Mouse (Mus musculus): ENCODE measurements around the gene C2cd3. TPM values are rescaled to one million over a fixed set of nuclear protein-coding genes. Genes with fewer than 3 reads are reported as not detected.

The C2cd3 gene
- polyA plus RNA-seq, 1 experiment from 2014 or later: 20.1 TPM

DNA sequence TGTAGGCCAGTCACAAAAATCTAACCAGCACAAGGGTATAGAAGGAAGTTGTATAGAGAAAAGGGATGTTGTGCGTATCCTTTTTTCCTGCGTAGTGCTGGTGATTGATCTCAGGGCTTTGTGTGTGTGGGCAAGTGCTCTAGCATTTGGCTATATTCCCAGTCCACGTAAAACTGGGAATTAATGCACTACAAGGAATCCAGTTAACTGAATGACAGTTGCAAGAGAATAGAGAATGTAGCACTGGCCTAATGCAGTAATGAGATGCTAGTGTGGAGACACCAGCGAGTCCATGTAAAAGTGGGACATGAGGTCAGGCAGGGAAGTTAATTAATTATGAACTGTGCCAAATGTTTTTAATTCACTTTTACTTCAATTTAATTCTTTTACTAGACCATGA, 30.7 kb downstream of the C2cd3 start:
- no peak overlapping the region for H3K4me3 ChIP-seq
- WGBS: 92% methylated on average over 4 of the region's 4 CpGs
- no peaks in the 10 kb centered on the region for H3K9me3 ChIP-seq (replicated peaks)
- no peak overlapping the region for H3K4me2 ChIP-seq
- peaks cover 62% of the 10 kb centered on the region for H3K36me3 ChIP-seq
- H3K4me1 ChIP-seq (replicated peaks): peaks cover 9% of the 10 kb centered on the region; the same call in 1 of the 2 replicates
- ATAC-seq (ENCODE audit: insufficient number of reproducible peaks, low FRiP score): no peak
- H3K27me3 ChIP-seq (replicated peaks): no peaks in the 10 kb centered on the region
- no peak overlapping the region for H3K9ac ChIP-seq
- no peak overlapping the region for H3K27ac ChIP-seq (ENCODE audit: poor library complexity, severe bottlenecking)

DNA sequence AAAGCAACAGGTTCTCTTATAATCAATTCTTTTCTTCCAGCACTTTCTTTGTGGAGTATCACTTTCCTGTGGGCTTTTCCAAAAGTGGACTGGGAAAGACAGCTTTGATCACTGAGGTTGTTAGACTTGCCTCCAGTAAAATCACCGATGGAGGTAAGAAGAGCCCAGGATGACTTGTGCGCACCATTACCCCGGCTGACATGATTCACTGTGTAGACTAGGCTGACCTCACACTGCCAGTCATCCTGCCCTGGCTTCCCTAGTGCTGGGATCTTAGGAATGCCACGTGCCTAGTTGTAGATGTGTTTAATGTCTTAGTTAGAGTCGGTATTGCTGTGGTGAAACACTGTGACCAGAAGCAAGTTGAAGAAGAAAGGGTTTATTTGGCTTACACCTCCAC, 35.6 kb downstream of the C2cd3 start:
- Histone ChIP-seq H3K4me1 (replicated peaks) (no peaks in the 10 kb centered on the region), H3K9ac (no peak overlapping the region), H3K9me3 (replicated peaks) (no peaks in the 10 kb centered on the region), H3K36me3 (peaks cover 73% of the 10 kb centered on the region), H3K4me2 (no peak overlapping the region), H3K27ac (ENCODE audit: poor library complexity, severe bottlenecking) (no peak overlapping the region), H3K27me3 (replicated peaks) (no peaks in the 10 kb centered on the region), H3K4me3 (no peak overlapping the region)
- no peak for ATAC-seq (ENCODE audit: insufficient number of reproducible peaks, low FRiP score)
- WGBS: 88% methylated on average over 5 of the region's 5 CpGs

DNA sequence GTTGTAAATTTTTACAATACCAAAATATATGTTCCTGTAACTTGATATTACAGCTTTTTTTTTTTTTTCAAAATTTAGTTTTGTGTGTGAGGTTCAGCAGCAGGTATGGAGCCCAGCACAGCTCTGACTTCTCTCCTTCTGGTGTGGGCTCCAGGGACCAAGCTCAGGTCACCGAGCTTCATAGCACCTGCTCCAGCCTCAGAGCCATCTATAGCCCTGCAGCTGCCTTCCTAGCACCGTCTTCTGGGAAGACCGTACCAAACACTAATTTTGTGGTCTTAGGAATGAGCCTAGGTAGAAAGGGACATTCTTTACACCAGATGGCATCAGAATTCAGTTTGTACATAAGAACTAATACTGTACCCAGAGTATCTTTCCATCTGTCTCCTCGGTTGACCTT, 36.7 kb downstream of the C2cd3 start:
- Histone ChIP-seq H3K9me3 (replicated peaks) (no peaks in the 10 kb centered on the region), H3K27me3 (replicated peaks) (no peaks in the 10 kb centered on the region), H3K27ac (ENCODE audit: poor library complexity, severe bottlenecking) (no peak overlapping the region), H3K36me3 (peaks cover 73% of the 10 kb centered on the region), H3K4me1 (replicated peaks) (no peaks in the 10 kb centered on the region), H3K4me2 (no peak overlapping the region), H3K4me3 (no peak overlapping the region), H3K9ac (no peak overlapping the region)
- ATAC-seq (ENCODE audit: insufficient number of reproducible peaks, low FRiP score): no peak
- WGBS: 90% methylated on average over 4 of the region's 4 CpGs

DNA sequence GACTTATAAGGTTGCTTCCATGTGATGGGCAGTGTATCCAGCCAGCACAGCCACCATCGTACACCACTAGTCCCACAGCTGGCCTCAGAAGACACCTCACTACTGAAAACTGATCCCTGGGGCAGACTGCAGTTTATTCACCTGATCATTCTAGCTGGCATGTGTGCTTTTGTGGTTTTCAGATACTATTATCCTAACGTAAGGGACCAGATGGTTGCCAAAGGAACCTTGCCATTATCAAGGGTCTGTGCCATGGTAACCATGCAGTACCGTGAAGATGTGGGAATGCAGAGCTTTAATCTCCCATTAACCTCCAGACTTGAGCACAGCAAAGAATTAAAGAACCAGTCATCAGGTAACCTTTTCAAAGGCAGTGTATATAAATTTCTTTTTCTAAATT, 53.8 kb downstream of the C2cd3 start:
- no peak overlapping the region for H3K4me2 ChIP-seq
- H3K9me3 ChIP-seq (replicated peaks): no peaks in the 10 kb centered on the region
- ATAC-seq (ENCODE audit: insufficient number of reproducible peaks, low FRiP score): no peak
- no peak overlapping the region for H3K27ac ChIP-seq (ENCODE audit: poor library complexity, severe bottlenecking)
- peaks cover 10% of the 10 kb centered on the region; the same call in 1 of the 2 replicates for H3K4me1 ChIP-seq (replicated peaks)
- H3K36me3 ChIP-seq: peaks cover 78% of the 10 kb centered on the region
- H3K9ac ChIP-seq: no peak overlapping the region
- H3K4me3 ChIP-seq: no peak overlapping the region
- 87% methylated on average over 3 of the region's 3 CpGs for WGBS
- no peaks in the 10 kb centered on the region for H3K27me3 ChIP-seq (replicated peaks)

DNA sequence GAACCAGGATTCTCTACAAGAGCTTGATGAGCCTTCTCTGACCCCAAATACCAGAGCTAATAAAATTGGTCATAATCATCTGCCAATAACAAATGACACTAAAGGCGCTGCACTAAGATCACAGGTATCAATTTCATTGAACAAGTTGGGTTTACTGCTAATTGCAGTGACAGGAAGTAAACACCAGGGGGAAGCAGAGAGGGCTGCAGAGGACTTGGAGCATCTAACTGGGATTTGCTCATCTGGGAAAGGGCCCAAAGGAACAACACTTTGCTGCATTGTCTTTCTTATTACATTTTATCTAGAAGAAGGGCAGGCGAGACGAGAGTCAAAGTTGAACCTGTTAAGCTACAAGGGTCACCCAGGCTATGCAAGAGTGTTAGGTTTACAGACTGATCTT, 57.1 kb downstream of the C2cd3 start:
- Histone ChIP-seq H3K27me3 (replicated peaks) (no peaks in the 10 kb centered on the region), H3K4me2 (no peak overlapping the region), H3K27ac (ENCODE audit: poor library complexity, severe bottlenecking) (no peak overlapping the region), H3K4me1 (replicated peaks) (peaks cover 17% of the 10 kb centered on the region; the same call in 1 of the 2 replicates), H3K4me3 (no peak overlapping the region), H3K36me3 (peaks cover 80% of the 10 kb centered on the region), H3K9ac (no peak overlapping the region), H3K9me3 (replicated peaks) (no peaks in the 10 kb centered on the region)
- 45% methylated on average over 3 of the region's 3 CpGs for WGBS
- no peak for ATAC-seq (ENCODE audit: insufficient number of reproducible peaks, low FRiP score)

DNA sequence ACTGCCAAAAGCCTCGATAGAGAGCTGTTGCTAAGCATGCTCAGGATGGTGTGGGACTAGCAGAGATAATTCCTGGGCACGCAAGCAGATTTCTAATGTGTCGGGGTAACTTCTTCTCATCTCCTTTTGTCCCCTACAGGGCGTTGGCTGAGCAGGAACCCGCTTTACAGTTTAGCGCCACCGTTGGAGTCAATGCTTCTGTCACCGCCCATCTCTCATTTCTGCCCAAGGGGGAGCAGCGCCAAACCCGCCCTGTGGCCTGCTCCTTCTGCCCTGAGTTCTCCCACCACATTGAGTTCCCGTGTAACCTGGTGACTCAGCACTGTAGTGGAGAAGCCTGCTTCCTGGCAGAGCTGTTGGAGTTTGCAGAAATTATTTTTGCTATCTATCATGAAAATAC, 57.9 kb downstream of the C2cd3 start:
- H3K27me3 ChIP-seq (replicated peaks): no peaks in the 10 kb centered on the region
- no peak overlapping the region for H3K9ac ChIP-seq
- H3K9me3 ChIP-seq (replicated peaks): no peaks in the 10 kb centered on the region
- 87% methylated on average over 11 of the region's 11 CpGs for WGBS
- peaks cover 72% of the 10 kb centered on the region for H3K36me3 ChIP-seq
- no peak overlapping the region for H3K4me2 ChIP-seq
- H3K4me1 ChIP-seq (replicated peaks): peaks cover 17% of the 10 kb centered on the region; the same call in 1 of the 2 replicates
- H3K27ac ChIP-seq (ENCODE audit: poor library complexity, severe bottlenecking): no peak overlapping the region
- ATAC-seq (ENCODE audit: insufficient number of reproducible peaks, low FRiP score): no peak
- no peak overlapping the region for H3K4me3 ChIP-seq

DNA sequence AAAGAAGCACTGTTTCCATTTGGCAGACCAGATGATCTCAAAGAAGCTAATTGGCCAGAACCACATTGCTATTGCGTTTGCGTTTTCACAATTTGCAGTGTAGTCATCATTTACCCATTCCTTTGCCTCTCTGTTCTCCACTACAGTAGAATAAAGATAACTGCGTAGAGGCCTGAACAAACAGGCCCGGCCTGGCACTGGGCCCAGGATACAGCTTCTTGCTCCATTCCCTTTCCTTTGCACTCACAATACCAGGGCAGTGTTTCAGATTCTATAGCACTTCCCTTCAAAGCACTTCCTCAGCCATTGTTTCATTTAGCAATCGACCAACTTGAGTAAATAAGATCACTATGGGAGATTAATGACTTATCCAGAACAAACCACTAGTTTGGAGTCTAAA, 59.1 kb downstream of the C2cd3 start:
- H3K4me2 ChIP-seq: no peak overlapping the region
- H3K27ac ChIP-seq (ENCODE audit: poor library complexity, severe bottlenecking): peak overlapping the region; percentile 64

DNA sequence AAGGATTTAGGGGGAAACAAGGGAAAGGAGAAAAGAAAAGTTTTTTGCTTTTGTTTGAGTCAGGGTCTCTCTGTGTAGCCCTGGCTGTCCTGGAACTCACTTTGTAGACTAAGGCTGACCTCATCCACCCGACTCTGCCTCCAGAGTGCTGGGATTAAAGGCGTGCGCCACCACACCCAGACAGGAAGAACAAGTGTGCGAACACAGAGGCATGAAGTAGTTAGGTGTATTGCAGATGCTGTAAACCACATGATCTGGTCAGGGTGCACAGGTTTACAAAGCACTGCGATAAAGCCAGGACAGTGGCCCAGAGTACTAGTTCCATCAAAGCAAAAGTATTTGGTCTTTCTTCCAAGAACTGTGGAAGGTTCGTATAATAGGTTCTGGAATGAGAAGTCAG, 61.3 kb downstream of the C2cd3 start:
- WGBS: 90% methylated on average over 6 of the region's 6 CpGs
- ATAC-seq (ENCODE audit: insufficient number of reproducible peaks, low FRiP score): no peak
- Histone ChIP-seq H3K9me3 (replicated peaks) (no peaks in the 10 kb centered on the region), H3K9ac (no peak overlapping the region), H3K4me3 (no peak overlapping the region), H3K27me3 (replicated peaks) (no peaks in the 10 kb centered on the region), H3K4me2 (no peak overlapping the region), H3K27ac (ENCODE audit: poor library complexity, severe bottlenecking) (no peak overlapping the region), H3K36me3 (peaks cover 73% of the 10 kb centered on the region), H3K4me1 (replicated peaks) (peaks cover 21% of the 10 kb centered on the region)

More for the DNA sequence above, 59.1 kb downstream of the C2cd3 start:
- Histone ChIP-seq H3K4me1 (replicated peaks) (peaks cover 21% of the 10 kb centered on the region), H3K9ac (no peak overlapping the region), H3K27me3 (replicated peaks) (no peaks in the 10 kb centered on the region), H3K36me3 (peaks cover 72% of the 10 kb centered on the region), H3K9me3 (replicated peaks) (no peaks in the 10 kb centered on the region), H3K4me3 (no peak overlapping the region)
- WGBS: 58% methylated on average over 5 of the region's 5 CpGs
- peak; percentile 81 for ATAC-seq (ENCODE audit: insufficient number of reproducible peaks, low FRiP score)

DNA sequence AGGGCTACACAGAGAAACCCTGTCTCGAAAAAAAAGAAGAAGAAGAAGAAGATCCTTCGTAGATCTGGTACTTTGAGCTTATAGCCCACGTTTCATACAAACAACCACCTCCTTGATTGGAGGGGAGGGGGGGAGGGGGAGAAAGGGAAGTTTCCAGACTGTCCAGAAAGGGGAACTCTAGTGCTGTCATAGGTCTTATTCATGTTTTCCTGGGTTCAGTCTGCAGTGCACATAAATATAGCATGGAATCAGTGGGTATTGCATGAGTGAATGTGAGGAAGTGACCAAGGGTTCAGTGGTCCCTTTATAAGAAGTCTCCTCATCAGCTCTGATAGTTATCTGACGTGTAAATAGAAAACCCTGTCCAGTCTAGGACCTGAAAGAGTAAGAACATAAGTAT, 71.7 kb downstream of the C2cd3 start:
- WGBS: 91% methylated on average over 4 of the region's 4 CpGs
- ATAC-seq (ENCODE audit: insufficient number of reproducible peaks, low FRiP score): no peak
- Histone ChIP-seq H3K36me3 (peaks cover 67% of the 10 kb centered on the region), H3K4me3 (no peak overlapping the region), H3K9me3 (replicated peaks) (no peaks in the 10 kb centered on the region), H3K9ac (no peak overlapping the region), H3K4me1 (replicated peaks) (no peaks in the 10 kb centered on the region), H3K27me3 (replicated peaks) (no peaks in the 10 kb centered on the region), H3K27ac (ENCODE audit: poor library complexity, severe bottlenecking) (no peak overlapping the region), H3K4me2 (no peak overlapping the region)

DNA sequence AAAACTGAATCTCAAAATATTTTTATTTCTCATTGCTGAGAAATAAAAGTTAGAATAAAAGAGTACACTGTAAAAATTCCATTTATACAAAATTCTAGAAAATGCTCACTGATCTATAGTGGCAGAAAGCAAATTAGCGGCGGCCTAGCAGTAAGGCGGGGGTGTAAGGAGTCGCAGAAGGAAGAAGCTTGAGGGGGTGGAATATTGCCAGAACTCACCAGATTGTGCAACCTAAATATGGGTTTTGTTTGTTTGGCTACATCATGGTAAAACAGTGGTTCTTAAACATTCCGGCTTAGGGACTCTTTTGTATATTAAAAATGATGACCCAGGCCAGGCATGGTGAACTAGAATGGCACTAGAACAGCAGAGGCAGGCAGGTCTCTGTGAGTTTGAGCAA, 74.2 kb downstream of the C2cd3 start:
- 97% methylated on average over 5 of the region's 5 CpGs for WGBS
- H3K9me3 ChIP-seq (replicated peaks): no peaks in the 10 kb centered on the region
- no peak overlapping the region for H3K27ac ChIP-seq (ENCODE audit: poor library complexity, severe bottlenecking)
- no peaks in the 10 kb centered on the region for H3K27me3 ChIP-seq (replicated peaks)
- H3K9ac ChIP-seq: no peak overlapping the region
- peaks cover 72% of the 10 kb centered on the region for H3K36me3 ChIP-seq
- no peak for ATAC-seq (ENCODE audit: insufficient number of reproducible peaks, low FRiP score)
- H3K4me2 ChIP-seq: no peak overlapping the region
- no peak overlapping the region for H3K4me3 ChIP-seq
- H3K4me1 ChIP-seq (replicated peaks): no peaks in the 10 kb centered on the region

DNA sequence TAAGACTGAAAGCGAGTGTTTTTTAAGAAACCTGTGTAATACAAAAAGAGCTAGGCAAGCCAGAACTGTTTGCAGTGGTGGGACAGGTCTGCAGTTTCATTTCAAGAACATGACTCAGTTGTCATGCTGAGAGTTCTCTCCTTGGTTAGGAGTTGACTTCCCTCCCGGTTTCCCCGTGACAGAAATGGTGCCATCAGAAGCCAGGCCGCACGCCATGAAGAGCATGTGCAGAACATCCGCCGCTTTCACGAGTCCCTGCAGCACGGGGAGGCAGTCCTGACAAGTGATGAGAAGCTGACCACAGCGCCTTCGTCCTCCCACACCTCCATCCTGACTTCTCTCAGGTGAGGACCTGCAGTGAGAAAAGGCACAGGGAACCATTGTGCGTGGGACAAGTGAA, 76.5 kb downstream of the C2cd3 start:
- H3K36me3 ChIP-seq: peaks cover 75% of the 10 kb centered on the region
- no peak for ATAC-seq (ENCODE audit: insufficient number of reproducible peaks, low FRiP score)

DNA sequence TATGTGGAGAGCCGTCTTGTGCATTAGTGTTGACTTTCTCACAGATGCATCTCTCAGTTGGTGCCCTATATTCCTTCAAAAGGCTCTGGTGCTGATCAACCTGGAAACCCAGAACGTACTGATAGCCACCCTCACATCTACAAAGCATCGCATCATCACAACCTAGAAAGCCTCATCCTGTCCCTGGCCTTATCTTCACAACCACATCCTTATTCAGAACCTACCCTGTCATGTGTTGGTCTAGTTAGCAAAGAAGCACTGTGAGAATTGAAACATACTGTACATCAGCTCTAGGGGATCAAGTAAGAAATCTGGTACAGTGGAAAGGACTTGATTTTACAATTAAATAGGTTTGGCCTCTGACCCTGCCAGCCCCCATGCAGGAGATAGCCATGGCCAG, 77.0 kb downstream of the C2cd3 start:
- H3K27ac ChIP-seq (ENCODE audit: poor library complexity, severe bottlenecking): no peak overlapping the region
- no peak overlapping the region for H3K4me2 ChIP-seq
- no peaks in the 10 kb centered on the region for H3K4me1 ChIP-seq (replicated peaks)
- H3K9ac ChIP-seq: no peak overlapping the region
- peaks cover 75% of the 10 kb centered on the region for H3K36me3 ChIP-seq
- no peaks in the 10 kb centered on the region for H3K9me3 ChIP-seq (replicated peaks)
- H3K4me3 ChIP-seq: no peak overlapping the region
- WGBS: 86% methylated on average over 3 of the region's 3 CpGs
- no peaks in the 10 kb centered on the region for H3K27me3 ChIP-seq (replicated peaks)
- ATAC-seq (ENCODE audit: insufficient number of reproducible peaks, low FRiP score): no peak

More for the DNA sequence above, 76.5 kb downstream of the C2cd3 start:
- no peaks in the 10 kb centered on the region for H3K27me3 ChIP-seq (replicated peaks)
- H3K9ac ChIP-seq: no peak overlapping the region
- no peak overlapping the region for H3K4me2 ChIP-seq
- whole genome bisulfite sequencing: 92% methylated on average over 12 of the region's 12 CpGs
- no peaks in the 10 kb centered on the region for H3K4me1 ChIP-seq (replicated peaks)
- no peak overlapping the region for H3K27ac ChIP-seq (ENCODE audit: poor library complexity, severe bottlenecking)
- no peak overlapping the region for H3K4me3 ChIP-seq
- H3K9me3 ChIP-seq (replicated peaks): no peaks in the 10 kb centered on the region
